Mouse (Mus musculus) hindbrain, embryonic 12.5 days (tissue): ENCODE measurements at regions not wholly inside any gene's neighbourhood (a gene's known extent, or its start where the extent isn't known, plus 50 kb on each side); places are given as distances from the start of the nearest gene placed in this dataset.
A peak's percentile ranks its signal among the peaks of the same experiment; 100 is the strongest.

ENCODE experiments used
- ATAC-seq: fragments of 200-750 bp; cut with Nextera tagmentation; 2 replicates; pipeline ENCODE4 v1.8.0; 2017; ENCODE audit warnings: moderate TSS enrichment; ENCODE audit not compliant: low FRiP score
- H3K27ac ChIP-seq: fragments of 300-500 bp; sonication (generic); 2 replicates; pipeline ENCODE4 v1.5.1; 2016; ENCODE audit warnings: mild to moderate bottlenecking
- H3K27me3 ChIP-seq: fragments of 300-500 bp; sonication (generic); 2 replicates; pipeline ENCODE4 v1.6.1; 2016; ENCODE audit warnings: mild to moderate bottlenecking
- H3K36me3 ChIP-seq: fragments of 300-500 bp; sonication (generic); 2 replicates; pipeline ENCODE4 v1.6.1; 2016; ENCODE audit warnings: mild to moderate bottlenecking
- H3K4me1 ChIP-seq: fragments of 300-500 bp; sonication (generic); 2 replicates; pipeline ENCODE4 v1.6.1; 2016
- H3K4me2 ChIP-seq: fragments of 300-500 bp; sonication (generic); replicated peaks from 2 replicates; pipeline ENCODE4 v1.6.1; 2016; ENCODE audit warnings: mild to moderate bottlenecking
- H3K4me3 ChIP-seq: fragments of 300-500 bp; sonication (generic); 2 replicates; pipeline ENCODE4 v1.5.1; 2016; ENCODE audit warnings: mild to moderate bottlenecking
- H3K9ac ChIP-seq: fragments of 300-500 bp; sonication (generic); 2 replicates; pipeline ENCODE4 v1.6.1; 2016; ENCODE audit warnings: mild to moderate bottlenecking, moderate library complexity
- H3K9me3 ChIP-seq: fragments of 300-500 bp; sonication (generic); replicated peaks from 2 replicates; pipeline ENCODE4 v1.6.1; 2016; ENCODE audit warnings: mild to moderate bottlenecking
- WGBS: fragments of 180-500 bp; shearing (Covaris S2); methylation state at CpG from one replicate; pipeline ENCODE4 v1.1.7; 2016; 5-methylcytosine and 5-hydroxymethylcytosine counted together

DNA sequence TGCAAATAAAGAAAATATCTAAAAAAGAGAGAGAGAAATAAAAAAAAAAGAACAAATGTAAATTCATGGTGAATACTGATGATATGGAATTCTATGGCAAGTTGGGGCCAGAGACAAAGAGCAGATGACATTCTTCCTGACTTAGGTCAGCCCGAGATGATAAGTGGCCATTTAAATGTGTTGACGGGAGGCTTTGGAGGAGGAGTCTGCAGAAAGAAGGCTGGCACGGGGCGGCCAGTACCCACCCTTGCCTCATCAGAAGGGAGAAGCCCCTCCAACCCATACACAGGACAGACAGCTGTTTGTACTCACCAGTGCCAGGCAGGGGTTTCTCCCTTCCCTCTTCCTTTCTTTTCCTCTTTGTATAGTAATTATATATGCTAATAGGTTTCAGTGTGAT is 108.0 kb upstream of the Rcn1 start:
- Histone ChIP-seq H3K4me2 (no peak overlapping the region), H3K27ac (no peak overlapping the region), H3K4me3 (no peak overlapping the region), H3K36me3 (no peaks in the 10 kb centered on the region), H3K4me1 (no peaks in the 10 kb centered on the region), H3K9me3 (no peaks in the 10 kb centered on the region), H3K9ac (no peak overlapping the region), H3K27me3 (peaks cover 8% of the 10 kb centered on the region)
- ATAC-seq = no peak
- WGBS = 66% methylated on average over 4 of the region's 4 CpGs

DNA sequence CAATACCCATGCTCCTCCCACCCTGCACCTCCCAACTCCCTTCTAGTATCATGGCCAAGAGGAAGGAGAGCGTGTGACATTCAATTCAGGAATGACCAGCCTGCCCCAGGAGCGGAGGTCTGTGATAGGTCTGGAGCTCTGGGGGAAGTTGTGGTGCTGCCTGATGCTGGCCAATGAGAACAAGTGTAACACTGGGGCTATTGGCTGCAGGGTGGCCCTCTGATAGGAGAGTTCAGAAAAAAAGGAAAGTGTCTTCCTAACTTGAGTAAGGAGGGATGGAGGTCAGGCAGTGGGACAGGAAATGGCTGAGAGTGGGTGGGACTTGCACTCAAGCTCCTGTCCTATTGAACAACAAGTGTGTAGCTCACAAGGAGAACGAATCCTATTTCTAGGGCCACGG is 111.7 kb upstream of the Rcn1 start:
- Histone ChIP-seq H3K27ac (no peak overlapping the region), H3K27me3 (peaks cover 17% of the 10 kb centered on the region), H3K36me3 (no peaks in the 10 kb centered on the region), H3K4me3 (no peak overlapping the region), H3K9me3 (0 out of 2 replicates have a peak, but pooled peaks cover 4% of the 10 kb centered on the region), H3K4me2 (no peak overlapping the region), H3K4me1 (no peaks in the 10 kb centered on the region), H3K9ac (no peak overlapping the region)
- no peak for ATAC-seq
- WGBS = 94% methylated on average over 4 of the region's 4 CpGs

DNA sequence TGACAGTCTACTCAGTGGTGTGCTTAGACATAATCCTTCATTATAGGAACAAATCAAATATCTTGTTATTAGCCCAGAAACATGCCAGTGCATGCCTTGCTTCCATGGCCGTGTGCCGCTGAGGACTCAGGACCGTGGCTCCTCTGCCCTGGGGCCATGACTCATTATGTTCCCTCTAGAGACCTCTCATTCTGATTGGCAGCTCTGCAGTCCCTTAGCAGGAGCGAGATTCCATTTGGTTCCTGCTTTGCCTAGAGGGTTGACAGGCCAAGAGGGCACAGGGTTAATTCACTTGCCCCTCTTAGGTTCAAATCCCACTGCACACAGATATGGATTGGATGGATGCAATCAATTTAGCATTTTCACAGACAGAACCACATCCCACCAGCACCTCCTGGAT is 112.6 kb upstream of the Rcn1 start:
- ATAC-seq = no peak
- peaks cover 6% of the 10 kb centered on the region for H3K4me1 ChIP-seq
- peaks cover 17% of the 10 kb centered on the region for H3K27me3 ChIP-seq
- H3K4me3 ChIP-seq = no peak overlapping the region
- no peak overlapping the region for H3K9ac ChIP-seq
- H3K36me3 ChIP-seq = no peaks in the 10 kb centered on the region
- H3K27ac ChIP-seq = no peak overlapping the region
- 47% methylated on average over 4 of the region's 4 CpGs for WGBS
- H3K9me3 ChIP-seq = 0 out of 2 replicates have a peak, but pooled peaks cover 4% of the 10 kb centered on the region
- H3K4me2 ChIP-seq = no peak overlapping the region

DNA sequence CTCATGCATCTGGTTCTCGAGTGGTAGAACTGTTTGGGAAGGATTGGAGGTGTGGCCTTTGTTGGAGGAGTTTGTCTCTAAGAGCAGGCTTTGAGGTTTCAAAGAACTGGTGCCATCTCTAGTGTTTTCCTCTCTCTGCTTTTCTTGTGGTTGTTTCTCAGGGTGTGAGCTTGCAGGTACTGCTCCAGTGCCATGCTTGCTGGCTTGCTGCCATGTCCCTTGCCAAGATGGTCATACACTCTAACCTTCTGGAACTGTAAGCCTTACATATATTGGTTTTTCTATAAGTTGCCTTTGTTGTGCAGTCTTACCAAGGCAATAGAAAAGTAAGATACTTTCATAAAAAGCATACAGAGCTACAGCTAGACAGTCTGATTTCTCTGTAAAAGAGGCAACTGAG is 115.1 kb upstream of the Rcn1 start:
- H3K4me1 ChIP-seq = peaks cover 13% of the 10 kb centered on the region
- no peak for ATAC-seq
- H3K36me3 ChIP-seq = no peaks in the 10 kb centered on the region
- 93% methylated on average over 1 of the region's 1 CpGs for WGBS
- no peak overlapping the region for H3K9ac ChIP-seq
- H3K27me3 ChIP-seq = peaks cover 30% of the 10 kb centered on the region
- H3K4me2 ChIP-seq = no peak overlapping the region
- H3K9me3 ChIP-seq = 0 out of 2 replicates have a peak, but pooled peaks cover 4% of the 10 kb centered on the region
- H3K27ac ChIP-seq = no peak overlapping the region
- no peak overlapping the region for H3K4me3 ChIP-seq

DNA sequence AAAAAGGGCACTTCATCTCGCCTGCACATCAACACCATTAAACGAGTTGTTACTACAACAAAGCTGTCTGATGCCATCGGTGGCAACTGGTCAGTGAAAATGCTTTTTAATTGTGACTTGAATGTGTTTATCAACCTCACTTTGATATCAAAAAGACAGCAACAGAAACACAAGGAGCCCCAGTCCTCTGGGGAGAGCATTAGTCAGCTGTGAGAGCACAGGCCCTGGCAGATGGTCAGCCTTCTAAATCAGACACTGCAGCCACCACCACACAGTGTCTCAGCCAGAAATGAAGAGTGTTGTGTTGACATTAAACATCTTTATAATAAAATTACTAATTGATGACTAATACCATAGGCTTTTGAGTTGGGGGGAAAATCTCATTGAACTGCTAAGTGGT is 115.8 kb upstream of the Rcn1 start:
- H3K9ac ChIP-seq = no peak overlapping the region
- no peak overlapping the region for H3K4me3 ChIP-seq
- H3K27ac ChIP-seq = no peak overlapping the region
- WGBS = 54% methylated on average over 3 of the region's 3 CpGs
- peaks cover 13% of the 10 kb centered on the region for H3K4me1 ChIP-seq
- no peak for ATAC-seq
- peaks cover 37% of the 10 kb centered on the region for H3K27me3 ChIP-seq
- H3K36me3 ChIP-seq = no peaks in the 10 kb centered on the region
- no peak overlapping the region for H3K4me2 ChIP-seq
- 0 out of 2 replicates have a peak, but pooled peaks cover 4% of the 10 kb centered on the region for H3K9me3 ChIP-seq

- H3K27ac ChIP-seq = no peak overlapping the region
- H3K9ac ChIP-seq = no peak overlapping the region
- 0 out of 2 replicates have a peak, but pooled peaks cover 4% of the 10 kb centered on the region for H3K9me3 ChIP-seq
- no peak for ATAC-seq
- H3K27me3 ChIP-seq = peaks cover 41% of the 10 kb centered on the region
- no peak overlapping the region for H3K4me2 ChIP-seq
- no peak overlapping the region for H3K4me3 ChIP-seq
- no peaks in the 10 kb centered on the region for H3K36me3 ChIP-seq
- 87% methylated on average over 3 of the region's 3 CpGs for WGBS
- H3K4me1 ChIP-seq = peaks cover 13% of the 10 kb centered on the region
Measured at GRCm38 (mm10) chr2:105515326-105515725, 116.2 kb upstream of the Rcn1 start.

DNA sequence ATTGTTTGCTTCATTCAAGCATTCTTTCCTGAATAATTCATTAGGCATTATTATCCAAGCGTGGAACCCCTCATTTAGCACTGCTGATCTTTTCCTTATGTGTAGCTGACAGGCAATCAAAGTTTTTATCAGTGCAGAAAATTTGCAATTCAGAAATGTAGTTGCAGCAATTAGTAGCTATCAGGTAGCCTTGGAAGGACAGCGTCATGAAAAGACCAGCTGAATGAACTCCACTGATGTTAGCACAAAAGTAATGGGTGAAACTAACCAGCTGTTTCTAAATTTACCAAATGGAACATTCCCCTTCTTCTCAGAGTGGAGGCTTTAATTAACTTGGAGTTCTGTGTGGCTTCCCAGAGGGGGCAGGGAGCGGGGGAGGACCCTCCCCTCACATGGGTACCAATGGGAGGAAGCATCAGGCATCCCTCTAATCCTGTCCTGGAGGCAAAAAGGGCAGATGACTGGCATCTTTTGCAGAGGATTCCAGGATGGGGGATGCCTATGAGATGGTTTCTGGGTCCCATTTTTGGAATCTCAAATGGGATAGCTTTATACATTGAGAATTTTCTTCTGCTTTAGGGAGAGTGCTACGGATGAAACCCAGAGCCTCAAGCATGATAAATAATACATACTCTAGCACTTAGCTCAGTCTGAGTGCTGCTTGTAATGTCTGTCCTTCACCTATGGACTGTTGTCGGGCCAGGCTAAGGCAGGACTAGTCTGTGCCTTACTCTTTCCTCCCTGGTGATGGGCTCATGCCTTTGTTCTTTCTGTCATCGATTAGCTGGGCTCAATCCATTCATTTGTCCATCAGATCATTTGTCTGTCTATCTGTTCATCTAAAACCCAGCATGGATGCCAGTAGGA is 117.4 kb upstream of the Rcn1 start:
- Histone ChIP-seq H3K9me3 (0 out of 2 replicates have a peak, but pooled peaks cover 4% of the 10 kb centered on the region), H3K27ac (no peak overlapping the region), H3K4me3 (no peak overlapping the region), H3K36me3 (no peaks in the 10 kb centered on the region), H3K9ac (no peak overlapping the region), H3K4me1 (peaks cover 13% of the 10 kb centered on the region), H3K4me2 (no peak overlapping the region), H3K27me3 (peaks cover 45% of the 10 kb centered on the region)
- ATAC-seq = peak; percentile 85
- WGBS = 47% methylated on average over 6 of the region's 6 CpGs

- WGBS = 9% methylated on average over 4 of the region's 4 CpGs
- no peak overlapping the region for H3K4me2 ChIP-seq
- H3K9ac ChIP-seq = no peak overlapping the region
- no peak for ATAC-seq
- no peak overlapping the region for H3K27ac ChIP-seq
- H3K4me1 ChIP-seq = peaks cover 10% of the 10 kb centered on the region
- H3K36me3 ChIP-seq = no peaks in the 10 kb centered on the region
- H3K27me3 ChIP-seq = peaks cover 67% of the 10 kb centered on the region
- H3K4me3 ChIP-seq = no peak overlapping the region
- no peaks in the 10 kb centered on the region for H3K9me3 ChIP-seq
Measured at GRCm38 (mm10) chr2:105521841-105522240, 122.7 kb upstream of the Rcn1 start.

- peak; percentile 39; the same call in 1 of the 2 replicates for ATAC-seq
- H3K4me3 ChIP-seq = no peak overlapping the region
- no peak overlapping the region for H3K9ac ChIP-seq
- peaks cover 58% of the 10 kb centered on the region for H3K27me3 ChIP-seq
- WGBS = 5% methylated on average over 5 of the region's 5 CpGs
- no peaks in the 10 kb centered on the region for H3K9me3 ChIP-seq
- no peaks in the 10 kb centered on the region for H3K36me3 ChIP-seq
- H3K4me2 ChIP-seq = no peak overlapping the region
- no peak overlapping the region for H3K27ac ChIP-seq
- H3K4me1 ChIP-seq = peaks cover 5% of the 10 kb centered on the region
Measured at GRCm38 (mm10) chr2:105523297-105523802, 124.2 kb upstream of the Rcn1 start.

- Histone ChIP-seq H3K36me3 (no peaks in the 10 kb centered on the region), H3K4me2 (no peak overlapping the region), H3K4me3 (no peak overlapping the region), H3K27ac (no peak overlapping the region), H3K27me3 (peaks cover 41% of the 10 kb centered on the region), H3K4me1 (peaks cover 5% of the 10 kb centered on the region), H3K9me3 (no peaks in the 10 kb centered on the region), H3K9ac (no peak overlapping the region)
- WGBS = 74% methylated on average over 7 of the region's 7 CpGs
- ATAC-seq = no peak
Measured at GRCm38 (mm10) chr2:105525111-105525610, 126.0 kb upstream of the Rcn1 start.

DNA sequence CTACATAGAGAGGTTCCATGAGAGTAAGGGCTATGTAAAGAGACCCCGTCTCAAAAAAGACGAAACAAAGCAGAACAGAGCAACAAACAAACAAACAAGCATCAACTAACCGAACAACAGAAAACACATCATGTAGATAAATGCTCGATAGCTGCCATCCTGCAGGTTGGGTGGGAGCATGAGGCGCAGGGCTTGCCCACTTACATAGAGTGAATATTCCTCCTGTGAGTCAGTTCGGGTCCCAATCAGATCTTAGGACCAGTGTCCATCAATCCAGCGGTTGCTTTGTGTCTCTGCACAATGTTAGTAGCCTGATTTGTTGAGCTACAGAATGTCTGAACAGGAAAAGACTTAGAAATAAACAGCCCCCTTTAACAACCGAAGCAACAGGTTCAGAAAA is 129.4 kb upstream of the Rcn1 start:
- H3K4me2 ChIP-seq = no peak overlapping the region
- no peak overlapping the region for H3K4me3 ChIP-seq
- H3K4me1 ChIP-seq = peaks cover 1% of the 10 kb centered on the region
- ATAC-seq = no peak
- H3K9me3 ChIP-seq = no peaks in the 10 kb centered on the region
- no peaks in the 10 kb centered on the region for H3K36me3 ChIP-seq
- WGBS = 89% methylated on average over 8 of the region's 8 CpGs
- no peak overlapping the region for H3K27ac ChIP-seq
- H3K27me3 ChIP-seq = peaks cover 22% of the 10 kb centered on the region; the same call in 1 of the 2 replicates
- H3K9ac ChIP-seq = no peak overlapping the region

DNA sequence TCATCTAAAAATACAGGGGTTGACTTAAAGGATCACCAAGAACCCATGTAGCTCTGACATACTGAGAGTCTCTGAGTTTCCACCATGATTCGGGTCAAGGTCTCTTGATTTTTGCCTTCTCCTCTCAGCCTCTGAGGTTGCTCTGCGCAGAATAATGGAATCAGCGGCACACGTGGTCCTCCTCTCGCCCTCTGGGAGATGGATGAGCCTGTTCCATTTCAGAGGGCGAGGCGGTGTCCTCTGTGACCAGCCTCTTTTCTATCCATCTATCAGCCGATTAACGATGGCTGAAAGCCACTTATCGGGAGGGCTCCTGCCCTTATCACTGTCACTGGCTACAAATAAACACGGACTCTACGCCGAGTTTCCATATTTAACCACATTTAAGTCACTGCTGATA is 124.6 kb upstream of the Pax6 start:
- Histone ChIP-seq H3K9me3 (no peaks in the 10 kb centered on the region), H3K9ac (no peak overlapping the region), H3K4me3 (no peak overlapping the region), H3K27me3 (no peaks in the 10 kb centered on the region), H3K27ac (no peak overlapping the region), H3K36me3 (no peaks in the 10 kb centered on the region), H3K4me2 (no peak overlapping the region), H3K4me1 (no peaks in the 10 kb centered on the region)
- ATAC-seq = 0 out of 2 replicates have a peak, but pooled peaks have one; percentile 22
- WGBS = 73% methylated on average over 13 of the region's 13 CpGs
